Mouse (Mus musculus) lung, adult 2 months (tissue): ENCODE data around the gene Rmi2. TPM values are rescaled to one million over a fixed set of nuclear protein-coding genes. Genes with fewer than 3 reads are reported as not detected.

Experiments used
- DNase-seq: peaks from one replicate; pipeline ENCODE4 v3.0.0; 2022
- H3K4me1 ChIP-seq: fragments of 200-500 bp; 2 replicates; pipeline ENCODE4 v1.6.1; 2011; ENCODE audit warnings: low read length; ENCODE audit not compliant: control insufficient read depth, insufficient read depth
- H3K4me3 ChIP-seq: fragments of 200-500 bp; replicated peaks from 2 replicates; pipeline ENCODE3; 2011; ENCODE audit warnings: low read depth, mild to moderate bottlenecking, control low read depth, low read length; ENCODE audit errors: extremely low read depth
- CTCF ChIP-seq: fragments of 200-500 bp; IDR thresholded peaks from 2 replicates; pipeline ENCODE4 v1.5.1; 2011; ENCODE audit warnings: mild to moderate bottlenecking, low read length, control low read depth; ENCODE audit not compliant: insufficient read depth
- POLR2A ChIP-seq: fragments of 200-500 bp; IDR thresholded peaks from 2 replicates; pipeline ENCODE4 v1.6.1; 2011; ENCODE audit warnings: low read depth, mild to moderate bottlenecking, control low read depth, low read length, borderline replicate concordance; ENCODE audit errors: extremely low read depth
- WGBS: fragments of 180-500 bp; shearing (Covaris S2); methylation state at CpG from one replicate; pipeline ENCODE4 v1.1.7; 2018; 5-methylcytosine and 5-hydroxymethylcytosine counted together
- polyA plus RNA-seq: library from polyadenylated mRNA; depleted of rRNA; stranded (reverse); fragments of >200 nt; gene quantifications from 2 replicates; pipeline ENCODE4 v1.2.3, GENCODE M21; 2012

Rmi2 gene
- polyA plus RNA-seq, 1 experiment, result 0.38 TPM

GRCm38 (mm10) chr16:10827269-10827668, 7.6 kb upstream of the Rmi2 start:
- no peak overlapping the region for H3K4me3 ChIP-seq
- no peaks in the 10 kb centered on the region for H3K4me1 ChIP-seq
- TF ChIP-seq POLR2A (no peak), CTCF (no peak)
- DNase-seq, result no peak
- 88% methylated on average over 9 of the region's 9 CpGs for WGBS

- WGBS, result 80% methylated on average over 7 of the region's 7 CpGs
- Histone ChIP-seq H3K4me3 (no peak overlapping the region), H3K4me1 (no peaks in the 10 kb centered on the region)
- no peak for DNase-seq
- no peak for TF ChIP-seq CTCF
- no peak for TF ChIP-seq POLR2A
Measured at GRCm38 (mm10) chr16:10827766-10828460, 6.9 kb upstream of the Rmi2 start.

- WGBS, result 80% methylated on average over 4 of the region's 4 CpGs
- no peaks in the 10 kb centered on the region for H3K4me1 ChIP-seq
- DNase-seq, result no peak
- TF ChIP-seq POLR2A (no peak), CTCF (no peak)
- no peak overlapping the region for H3K4me3 ChIP-seq
Measured at GRCm38 (mm10) chr16:10828461-10828805, 6.4 kb upstream of the Rmi2 start.

- Histone ChIP-seq H3K4me1 (peaks cover 10% of the 10 kb centered on the region), H3K4me3 (no peak overlapping the region)
- WGBS, result 2% methylated on average over 12 of the region's 12 CpGs
- DNase-seq, result no peak
- TF ChIP-seq POLR2A, result no peak
Measured at GRCm38 (mm10) chr16:10834542-10834910, 333 bp upstream of the Rmi2 start.

- Histone ChIP-seq H3K4me1 (peaks cover 10% of the 10 kb centered on the region), H3K4me3 (no peak overlapping the region)
- no peak for DNase-seq
- 97% methylated on average over 3 of the region's 3 CpGs for WGBS
- TF ChIP-seq CTCF (no peak), POLR2A (no peak)
Measured at GRCm38 (mm10) chr16:10836388-10836787, 1.5 kb downstream of the Rmi2 start.

GRCm38 (mm10) chr16:10837250-10837649, 2.4 kb downstream of the Rmi2 start:
- peaks cover 10% of the 10 kb centered on the region for H3K4me1 ChIP-seq

GRCm38 (mm10) chr16:10837903-10838302, 3.0 kb downstream of the Rmi2 start:
- H3K4me3 ChIP-seq, result no peak overlapping the region
- TF ChIP-seq CTCF, result no peak
- no peak for TF ChIP-seq POLR2A
- 73% methylated on average over 1 of the region's 1 CpGs for WGBS
- H3K4me1 ChIP-seq, result peaks cover 10% of the 10 kb centered on the region
- no peak for DNase-seq

More at GRCm38 (mm10) chr16:10837250-10837649, 2.4 kb downstream of the Rmi2 start:
- WGBS, result 91% methylated on average over 3 of the region's 3 CpGs
- DNase-seq, result no peak
- TF ChIP-seq POLR2A (no peak), CTCF (no peak)
- no peak overlapping the region for H3K4me3 ChIP-seq

- WGBS, result 23% methylated on average over 10 of the region's 10 CpGs
- Histone ChIP-seq H3K4me3 (no peak overlapping the region), H3K4me1 (peaks cover 14% of the 10 kb centered on the region)
- TF ChIP-seq POLR2A, result no peak
- TF ChIP-seq CTCF, result no peak
- no peak for DNase-seq
Measured at GRCm38 (mm10) chr16:10838487-10839245, 3.8 kb downstream of the Rmi2 start.

GRCm38 (mm10) chr16:10840018-10840417, 5.2 kb downstream of the Rmi2 start:
- WGBS, result 88% methylated on average over 13 of the region's 14 CpGs
- Histone ChIP-seq H3K4me1 (peaks cover 18% of the 10 kb centered on the region), H3K4me3 (no peak overlapping the region)
- DNase-seq, result no peak
- TF ChIP-seq POLR2A (no peak), CTCF (no peak)
